Mouse (Mus musculus): ENCODE results near the gene Olfr1357. TPM values are rescaled to one million over a fixed set of nuclear protein-coding genes. Genes with fewer than 3 reads are reported as not detected.

Gene Olfr1357
- polyA plus RNA-seq, 1 experiment, result not detected

DNA sequence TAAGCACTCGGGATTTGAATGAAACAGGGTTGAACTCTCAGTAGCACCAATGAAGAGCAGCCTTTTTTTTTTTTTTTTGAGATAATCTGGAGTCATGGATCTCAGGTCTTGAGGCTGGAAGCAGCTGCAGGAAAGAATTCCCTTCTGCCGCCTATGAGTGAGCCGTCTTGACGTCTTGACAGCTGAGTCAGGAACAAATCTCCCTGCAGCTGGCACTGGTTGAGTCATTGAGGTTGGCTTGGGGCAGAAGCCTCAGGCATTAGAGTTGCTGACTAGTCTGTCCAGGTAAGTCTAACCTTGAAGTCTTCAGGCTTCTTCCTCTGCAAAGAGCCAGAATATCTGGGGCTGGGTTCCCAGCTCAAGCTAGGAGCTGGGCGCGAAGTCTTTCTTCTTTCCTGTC is 23.7 kb downstream of the Olfr1357 start:
- TF ChIP-seq POLR2A (IDR thresholded peaks at IDR 0.05; ENCODE audit: borderline replicate concordance, extremely low read depth, low read depth, low read length) (no peak), CTCF (IDR thresholded peaks at IDR 0.05; ENCODE audit: insufficient read depth, low read length) (no peak)
- H3K4me1 ChIP-seq (ENCODE audit: control insufficient read depth, insufficient read depth, low read length), result peaks cover 6% of the 10 kb centered on the region
- no peak for DNase-seq
- WGBS, result 78% methylated on average over 6 of the region's 6 CpGs
- no peak overlapping the region for H3K4me3 ChIP-seq (replicated peaks; ENCODE audit: extremely low read depth, low read depth, low read length)

- WGBS, result 88% methylated on average over 5 of the region's 5 CpGs
- Histone ChIP-seq H3K4me1 (ENCODE audit: control insufficient read depth, insufficient read depth, low read length) (peaks cover 6% of the 10 kb centered on the region), H3K4me3 (replicated peaks; ENCODE audit: extremely low read depth, low read depth, low read length) (no peak overlapping the region)
- no peak for DNase-seq
- no peak for TF ChIP-seq POLR2A (IDR thresholded peaks at IDR 0.05; ENCODE audit: borderline replicate concordance, extremely low read depth, low read depth, low read length)
These were observed 24.1 kb downstream of the Olfr1357 start for GRCm38 (mm10) chr10:78593736-78594135.

GRCm38 (mm10) chr10:78592856-78593379 is 25.0 kb downstream of the Olfr1357 start:
- Histone ChIP-seq H3K4me1 (ENCODE audit: control insufficient read depth, insufficient read depth, low read length) (peaks cover 6% of the 10 kb centered on the region), H3K4me3 (replicated peaks; ENCODE audit: extremely low read depth, low read depth, low read length) (no peak overlapping the region)
- TF ChIP-seq POLR2A (IDR thresholded peaks at IDR 0.05; ENCODE audit: borderline replicate concordance, extremely low read depth, low read depth, low read length) (no peak), CTCF (IDR thresholded peaks at IDR 0.05; ENCODE audit: insufficient read depth, low read length) (no peak)
- WGBS, result 82% methylated on average over 4 of the region's 4 CpGs
- no peak for DNase-seq

DNA sequence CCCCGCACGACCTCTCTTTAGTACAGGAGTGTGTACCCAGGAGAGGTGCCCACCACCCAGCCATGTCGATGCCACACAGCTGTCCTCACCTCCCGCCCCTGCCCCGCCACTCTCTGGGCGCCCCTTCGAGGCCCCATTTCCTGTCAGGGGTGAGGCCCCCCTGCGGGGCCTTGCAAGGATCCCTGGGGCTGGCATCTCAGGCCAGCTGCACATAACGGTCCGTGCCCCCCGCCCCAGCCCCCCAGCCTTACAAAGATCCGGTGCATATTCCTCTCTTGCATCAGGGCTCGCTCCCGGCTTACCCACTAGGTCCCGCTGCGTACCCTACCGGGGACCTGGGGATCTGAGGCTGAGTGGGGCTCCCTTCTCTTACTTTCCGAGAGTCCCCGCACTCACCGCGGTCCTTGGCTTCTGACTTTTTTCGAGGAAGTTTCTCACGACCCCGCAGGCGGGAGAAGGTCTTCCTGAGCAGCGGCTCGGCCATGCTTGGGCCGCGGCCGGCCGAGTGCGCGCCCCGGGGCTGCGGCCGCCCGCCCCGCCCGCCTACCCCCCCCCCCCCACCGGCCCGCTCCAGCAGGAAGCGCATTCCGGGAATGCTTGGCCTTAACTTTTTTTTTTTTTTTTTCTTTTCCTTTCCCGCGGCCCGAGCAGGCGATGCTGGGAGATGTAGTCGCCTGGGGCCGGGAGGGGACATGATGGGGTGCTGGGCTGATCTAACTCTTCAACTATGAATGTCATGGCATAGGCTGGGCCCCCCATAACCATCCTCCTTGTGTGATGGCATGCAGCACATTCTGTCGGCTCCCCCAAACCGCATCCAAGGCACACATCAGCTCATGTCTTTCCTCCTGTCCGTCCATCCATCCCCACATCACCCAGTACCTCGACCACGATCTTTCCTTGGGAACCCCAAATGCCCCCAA is 26.2 kb downstream of the Olfr1357 start, which contains the start of gene Syde1:
Gene Syde1, minus strand, starts transcription at position 559 of the 923 bp plus-strand sequence.
- 4% methylated on average over 48 of the region's 54 CpGs for WGBS
- TF ChIP-seq POLR2A (IDR thresholded peaks at IDR 0.05; ENCODE audit: borderline replicate concordance, extremely low read depth, low read depth, low read length) (peak; percentile 66; the same call in 1 of the 2 replicates), CTCF (IDR thresholded peaks at IDR 0.05; ENCODE audit: insufficient read depth, low read length) (no peak)
- DNase-seq, result peak; percentile 76
- peaks cover 6% of the 10 kb centered on the region for H3K4me1 ChIP-seq (ENCODE audit: control insufficient read depth, insufficient read depth, low read length)
- peak within 1 kb of the TSS; percentile 95 for H3K4me3 ChIP-seq (replicated peaks; ENCODE audit: extremely low read depth, low read depth, low read length)

- DNase-seq, result peak; percentile 32
- TF ChIP-seq CTCF (IDR thresholded peaks at IDR 0.05; ENCODE audit: insufficient read depth, low read length) (no peak), POLR2A (IDR thresholded peaks at IDR 0.05; ENCODE audit: borderline replicate concordance, extremely low read depth, low read depth, low read length) (peak; percentile 68)
- peaks cover 6% of the 10 kb centered on the region for H3K4me1 ChIP-seq (ENCODE audit: control insufficient read depth, insufficient read depth, low read length)
- WGBS, result 5% methylated on average over 9 of the region's 9 CpGs
- H3K4me3 ChIP-seq (replicated peaks; ENCODE audit: extremely low read depth, low read depth, low read length), result peak overlapping the region; percentile 95
These were observed 27.1 kb downstream of the Olfr1357 start for GRCm38 (mm10) chr10:78590744-78591143.

DNA sequence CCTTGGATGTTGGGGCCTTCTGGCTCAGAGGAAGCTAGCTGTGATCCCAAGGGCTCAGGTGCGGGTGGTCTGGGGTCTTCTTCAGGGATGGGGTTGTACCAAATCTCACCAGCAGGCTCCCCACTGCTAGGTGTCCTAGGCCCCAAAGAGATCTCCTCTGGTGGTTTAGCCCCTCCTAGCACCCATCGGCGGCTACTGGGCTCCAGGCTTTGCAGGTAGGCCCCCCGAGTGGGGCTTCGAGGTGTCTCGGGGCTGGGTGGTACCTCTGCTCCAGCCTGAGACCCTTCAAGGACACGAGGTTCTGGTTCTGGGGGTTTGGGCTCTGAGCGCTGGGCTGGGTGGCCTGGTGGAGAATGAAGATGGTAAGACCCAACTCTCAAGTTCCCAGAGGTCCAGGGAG is 28.0 kb downstream of the Olfr1357 start:
- Histone ChIP-seq H3K4me3 (replicated peaks; ENCODE audit: extremely low read depth, low read depth, low read length) (no peak overlapping the region), H3K4me1 (ENCODE audit: control insufficient read depth, insufficient read depth, low read length) (peaks cover 6% of the 10 kb centered on the region)
- 90% methylated on average over 8 of the region's 8 CpGs for WGBS
- no peak for DNase-seq
- TF ChIP-seq POLR2A (IDR thresholded peaks at IDR 0.05; ENCODE audit: borderline replicate concordance, extremely low read depth, low read depth, low read length) (no peak), CTCF (IDR thresholded peaks at IDR 0.05; ENCODE audit: insufficient read depth, low read length) (no peak)

- no peak overlapping the region for H3K4me3 ChIP-seq (replicated peaks; ENCODE audit: extremely low read depth, low read depth, low read length)
- WGBS, result 95% methylated on average over 18 of the region's 18 CpGs
- TF ChIP-seq CTCF (IDR thresholded peaks at IDR 0.05; ENCODE audit: insufficient read depth, low read length) (no peak), POLR2A (IDR thresholded peaks at IDR 0.05; ENCODE audit: borderline replicate concordance, extremely low read depth, low read depth, low read length) (no peak)
- H3K4me1 ChIP-seq (ENCODE audit: control insufficient read depth, insufficient read depth, low read length), result peaks cover 6% of the 10 kb centered on the region
- no peak for DNase-seq
These were observed 28.6 kb downstream of the Olfr1357 start for GRCm38 (mm10) chr10:78589291-78589690.

DNA sequence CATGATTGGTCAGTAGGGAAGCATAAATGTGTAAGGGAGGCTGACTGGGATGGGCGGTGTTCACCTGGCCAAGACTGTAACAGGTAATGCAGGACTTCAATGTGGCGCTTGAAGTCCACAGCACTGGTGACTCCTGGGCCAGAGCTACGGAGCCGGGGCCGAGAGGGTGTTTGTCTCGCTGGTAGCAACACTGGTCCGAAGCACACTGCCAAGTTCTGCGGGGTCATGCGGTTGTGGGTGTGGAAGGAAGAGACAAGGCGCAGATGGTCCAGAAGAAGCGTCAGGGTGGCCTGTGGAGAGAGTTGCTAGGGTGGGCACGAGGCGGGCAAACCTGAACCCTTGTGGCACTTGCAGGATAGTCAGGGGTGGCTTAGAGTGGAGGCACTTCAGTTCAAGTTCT is 31.8 kb downstream of the Olfr1357 start:
- TF ChIP-seq POLR2A (IDR thresholded peaks at IDR 0.05; ENCODE audit: borderline replicate concordance, extremely low read depth, low read depth, low read length) (no peak), CTCF (IDR thresholded peaks at IDR 0.05; ENCODE audit: insufficient read depth, low read length) (no peak)
- Histone ChIP-seq H3K4me1 (ENCODE audit: control insufficient read depth, insufficient read depth, low read length) (peaks cover 6% of the 10 kb centered on the region), H3K4me3 (replicated peaks; ENCODE audit: extremely low read depth, low read depth, low read length) (no peak overlapping the region)
- DNase-seq, result no peak
- 75% methylated on average over 13 of the region's 13 CpGs for WGBS

DNA sequence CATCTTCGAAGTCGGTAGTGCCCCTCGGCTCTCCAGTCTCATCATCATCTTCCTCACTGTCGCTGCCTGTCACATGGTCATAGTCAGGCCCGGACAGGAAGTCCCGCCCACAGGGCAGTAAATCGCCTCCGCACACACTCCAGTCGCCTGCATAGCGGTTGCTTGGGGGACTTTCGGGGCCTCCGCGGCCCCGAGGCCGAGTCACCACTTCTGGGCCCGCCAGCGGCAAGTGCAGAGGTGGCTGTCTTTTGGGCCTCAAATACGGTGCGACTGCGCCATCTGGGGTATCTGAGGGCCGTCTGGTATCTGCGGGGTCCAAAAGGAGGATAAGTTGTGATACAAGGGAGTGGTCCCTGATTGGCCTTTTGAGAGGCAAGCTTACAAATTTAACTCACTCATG is 32.3 kb downstream of the Olfr1357 start:
- Histone ChIP-seq H3K4me3 (replicated peaks; ENCODE audit: extremely low read depth, low read depth, low read length) (no peak overlapping the region), H3K4me1 (ENCODE audit: control insufficient read depth, insufficient read depth, low read length) (peaks cover 5% of the 10 kb centered on the region)
- DNase-seq, result no peak
- TF ChIP-seq POLR2A (IDR thresholded peaks at IDR 0.05; ENCODE audit: borderline replicate concordance, extremely low read depth, low read depth, low read length), result no peak
- WGBS, result 81% methylated on average over 22 of the region's 22 CpGs

DNA sequence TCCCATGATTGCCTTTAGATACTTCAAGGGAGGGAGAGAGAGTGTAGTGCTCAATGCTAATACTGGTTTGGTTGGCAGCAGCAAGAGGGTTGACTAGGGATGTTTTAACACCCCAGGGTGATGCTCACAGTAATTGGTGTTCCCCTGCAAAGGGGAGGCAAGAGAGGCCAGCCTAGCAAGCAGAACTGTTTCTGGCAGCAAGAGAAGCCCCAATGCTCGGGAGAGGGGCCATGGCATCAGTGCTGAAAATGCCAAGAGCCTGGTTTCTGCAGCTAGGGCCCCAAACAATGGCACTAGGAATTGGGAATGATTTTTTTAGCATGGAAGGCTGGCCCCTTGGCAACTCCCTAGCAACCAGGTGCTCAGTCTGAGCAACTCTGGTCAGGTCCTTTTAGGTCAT is 32.9 kb downstream of the Olfr1357 start:
- WGBS, result 82% methylated on average over 1 of the region's 1 CpGs
- Histone ChIP-seq H3K4me1 (ENCODE audit: control insufficient read depth, insufficient read depth, low read length) (no peaks in the 10 kb centered on the region), H3K4me3 (replicated peaks; ENCODE audit: extremely low read depth, low read depth, low read length) (no peak overlapping the region)
- TF ChIP-seq CTCF (IDR thresholded peaks at IDR 0.05; ENCODE audit: insufficient read depth, low read length) (no peak), POLR2A (IDR thresholded peaks at IDR 0.05; ENCODE audit: borderline replicate concordance, extremely low read depth, low read depth, low read length) (no peak)
- DNase-seq, result no peak
